Mouse (Mus musculus) fibroblast of lung, adult 2 months (primary cell): ENCODE results near the gene Trhde.

Source experiments
- DNase-seq: peaks from one replicate; pipeline ENCODE4 v3.0.0-alpha.2; 2011; ENCODE audit warnings: low read depth

The Trhde gene

GRCm38 (mm10) chr10:114802161-114802651, at the start of gene Trhde:
Gene Trhde, minus strand, starts transcription at chr10:114802307.
- no peak for DNase-seq

DNA sequence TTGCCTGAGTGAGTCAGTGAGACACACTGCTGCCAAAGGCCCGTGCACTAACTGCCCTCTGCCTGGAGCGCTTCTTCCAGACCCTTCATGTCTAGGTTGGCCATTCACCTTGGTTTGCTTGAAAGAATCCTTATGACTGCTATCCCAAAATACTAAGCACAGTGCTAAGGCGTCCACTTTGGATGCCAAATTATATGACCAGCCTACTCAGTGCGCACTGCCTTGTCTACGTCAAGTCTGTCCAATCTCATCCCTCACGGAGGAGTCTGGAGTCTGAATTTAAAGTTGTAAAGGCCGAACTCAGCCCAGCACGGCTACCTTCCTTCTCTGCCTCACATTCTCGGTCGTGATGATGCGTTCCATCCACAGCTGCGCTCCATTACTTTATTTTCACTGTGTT, 39.9 kb upstream of the Trhde start:
- no peak for DNase-seq

- no peak for DNase-seq
These were observed 39.3 kb upstream of the Trhde start for GRCm38 (mm10) chr10:114841440-114841839.

DNA sequence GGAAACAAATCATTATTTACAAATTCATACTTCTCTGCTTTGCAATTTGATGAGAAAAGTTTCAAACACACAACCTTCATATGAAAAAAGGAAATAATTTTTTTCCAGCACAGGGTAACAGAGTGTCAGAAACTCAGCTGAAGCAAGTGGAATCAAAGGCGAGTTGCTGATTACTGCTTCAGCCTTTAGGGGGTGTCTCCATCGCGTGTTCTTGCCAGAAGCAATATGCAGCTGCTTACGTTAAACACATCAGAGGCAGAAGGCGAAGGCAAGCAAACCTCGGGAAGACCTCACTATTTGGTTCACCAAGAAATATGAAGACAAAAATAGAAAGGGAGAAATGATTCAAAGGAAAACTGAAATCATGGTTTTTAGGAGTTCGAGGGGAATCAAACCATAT, 29.2 kb upstream of the Trhde start:
- DNase-seq = no peak

DNA sequence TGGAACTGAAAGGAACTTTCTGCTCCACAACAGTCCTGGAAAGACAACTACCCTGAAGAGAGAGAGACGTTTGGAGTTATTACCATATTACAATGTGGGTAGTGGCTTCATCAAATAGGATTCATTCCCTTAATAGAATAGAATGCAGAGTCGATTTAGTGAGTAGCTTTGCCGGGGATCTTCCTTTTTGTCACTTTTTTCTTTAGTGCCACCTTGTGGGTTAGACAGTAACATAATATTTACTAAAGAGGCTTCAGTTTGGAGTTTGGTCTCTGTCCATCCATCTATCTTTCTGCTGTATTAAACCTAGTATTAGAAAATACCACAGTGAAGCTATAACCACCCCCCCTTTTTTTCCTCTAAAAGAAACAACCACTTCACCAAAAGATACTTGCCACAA, 6.7 kb upstream of the Trhde start:
- DNase-seq = no peak

DNA sequence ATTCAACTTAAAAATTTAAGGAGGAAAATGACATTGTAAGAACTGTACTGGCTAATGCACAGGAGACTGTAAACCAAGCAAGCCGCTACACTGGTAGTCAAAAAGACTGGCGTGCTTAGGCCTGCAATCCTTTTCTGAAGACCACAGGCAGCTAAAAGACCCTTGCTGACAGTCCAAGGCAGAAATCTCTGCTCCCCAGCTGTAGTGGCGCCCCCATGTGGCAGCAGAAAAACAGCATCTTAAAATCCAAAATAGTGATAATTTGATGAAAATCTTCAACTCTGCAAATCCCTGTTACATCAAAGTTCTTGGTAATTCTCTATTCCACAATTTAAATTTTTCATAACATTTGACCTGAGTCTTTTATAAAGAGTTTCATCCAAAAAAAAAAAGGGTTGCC, 3.8 kb upstream of the Trhde start:
- DNase-seq = no peak

DNA sequence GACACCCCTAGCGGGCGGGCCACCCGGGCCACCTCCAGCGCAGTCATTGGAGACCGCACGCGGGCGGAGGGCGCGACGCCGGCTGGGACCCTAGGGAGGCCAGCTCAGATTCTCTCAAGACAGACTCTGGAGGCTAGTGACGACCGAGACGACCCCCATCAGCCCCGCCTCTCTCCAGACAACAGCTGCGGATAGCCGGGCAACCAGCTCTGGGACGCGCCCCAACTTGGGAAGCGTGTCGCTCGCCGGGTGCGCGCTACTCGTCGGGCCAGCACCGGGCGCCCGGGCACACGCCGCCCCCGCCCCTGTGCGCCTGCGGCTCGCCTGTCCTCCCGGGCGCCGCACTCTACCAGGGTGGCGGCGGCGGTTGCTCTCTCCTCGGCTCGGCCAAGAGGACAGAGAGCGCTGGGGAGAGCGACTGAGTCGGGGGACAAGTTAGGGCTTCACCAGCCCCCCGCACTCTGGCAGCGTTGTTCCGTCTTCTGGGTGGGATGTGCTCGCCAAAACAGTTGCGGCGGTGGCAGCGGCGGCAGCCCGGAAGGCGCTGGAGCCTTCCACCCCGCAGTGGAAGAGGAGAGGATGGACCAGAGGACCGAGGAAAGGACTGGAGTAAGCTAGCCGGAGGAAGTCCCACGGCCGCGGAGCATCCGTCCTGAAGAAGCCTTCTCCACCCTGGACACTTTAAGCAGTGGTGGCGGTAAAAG, 498 bp downstream of the Trhde start:
- DNase-seq = no peak

DNA sequence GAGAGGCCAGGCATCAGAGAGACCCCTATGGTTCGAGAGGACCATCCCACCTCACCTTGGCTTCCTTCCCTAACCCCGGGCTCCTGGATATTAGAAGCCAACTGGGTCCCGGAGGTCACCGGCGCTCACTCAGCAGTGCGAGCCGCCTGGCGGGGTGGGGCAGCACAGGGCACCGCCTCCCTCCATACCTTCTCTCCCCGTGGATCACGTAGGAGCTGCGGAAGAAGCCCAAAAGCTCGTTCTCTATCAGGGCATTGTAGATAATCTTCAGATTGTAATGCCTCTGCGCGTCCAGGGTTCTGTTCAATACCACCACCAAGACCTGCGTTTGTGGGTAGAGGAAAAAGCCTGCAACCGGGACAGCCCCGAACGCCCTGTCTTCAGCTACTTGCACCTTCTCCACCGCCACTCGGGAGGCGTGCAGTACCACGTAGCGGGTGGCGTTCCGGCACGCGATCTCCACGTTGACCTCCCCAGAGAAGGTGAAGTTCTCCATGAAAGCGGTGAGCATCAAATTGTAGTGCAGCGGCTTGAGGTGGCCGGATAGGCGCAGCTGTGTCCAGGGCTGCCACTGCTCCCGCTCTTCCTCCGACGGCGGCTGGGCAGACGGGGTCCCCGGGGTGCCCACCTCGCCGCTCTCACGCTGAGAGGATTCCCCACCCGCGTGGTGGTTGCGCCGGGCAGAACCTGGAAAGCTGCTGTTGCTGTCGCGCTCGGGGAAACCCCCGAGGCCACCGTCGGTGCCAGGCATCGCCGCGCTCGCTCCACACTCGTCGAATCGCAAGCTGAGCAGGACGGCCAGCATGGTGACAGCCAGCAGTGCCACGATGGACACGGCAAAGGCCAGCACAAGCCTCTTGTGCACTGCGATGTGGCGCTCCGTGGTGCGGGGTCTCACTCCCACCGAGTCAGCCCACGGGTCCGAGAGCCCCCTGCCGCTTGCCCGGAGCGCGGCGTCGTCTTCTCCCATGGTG, 1.5 kb downstream of the Trhde start:
- DNase-seq = no peak

DNA sequence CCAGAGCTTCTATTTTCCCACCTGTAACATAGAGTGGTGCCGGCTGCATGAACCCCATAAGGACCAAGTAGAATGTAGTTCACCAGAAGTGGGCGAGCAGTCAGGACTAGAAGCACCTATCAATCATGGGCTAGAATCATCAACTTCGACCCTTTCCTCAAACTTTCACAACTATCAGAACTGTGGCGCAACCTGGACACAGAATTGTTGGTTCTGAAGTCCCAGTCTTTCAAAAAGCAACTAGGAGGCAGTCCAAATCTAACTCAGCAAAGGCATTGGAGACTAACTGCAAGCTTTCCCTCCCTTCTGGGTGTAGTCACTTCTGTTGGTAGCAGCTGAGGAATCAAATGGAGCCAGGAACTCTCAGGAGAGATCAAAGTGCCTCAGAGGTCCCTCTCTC, 2.6 kb downstream of the Trhde start:
- no peak for DNase-seq

DNA sequence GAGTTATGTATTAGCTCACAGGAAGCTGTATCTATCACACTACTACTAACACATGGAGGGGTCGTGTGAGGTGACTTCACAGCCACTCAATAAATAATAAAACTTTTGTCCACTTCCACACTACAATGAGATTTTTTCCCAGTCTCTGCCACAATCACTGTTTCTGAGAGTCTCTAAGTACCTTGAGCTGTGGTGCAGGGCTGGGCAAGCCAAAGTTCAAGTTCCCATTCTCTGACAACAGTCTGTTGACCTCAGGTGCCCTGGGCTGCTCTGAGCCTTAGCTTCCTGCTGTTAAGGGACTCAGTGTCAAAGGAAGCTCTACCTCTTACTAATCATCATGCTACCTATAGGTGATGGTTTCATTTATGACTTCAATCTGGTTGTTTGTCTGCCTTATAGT, 3.3 kb downstream of the Trhde start:
- DNase-seq = no peak

- no peak for DNase-seq
These were observed 3.9 kb downstream of the Trhde start for GRCm38 (mm10) chr10:114798218-114798617.

GRCm38 (mm10) chr10:114797664-114798063, 4.4 kb downstream of the Trhde start:
- no peak for DNase-seq

DNA sequence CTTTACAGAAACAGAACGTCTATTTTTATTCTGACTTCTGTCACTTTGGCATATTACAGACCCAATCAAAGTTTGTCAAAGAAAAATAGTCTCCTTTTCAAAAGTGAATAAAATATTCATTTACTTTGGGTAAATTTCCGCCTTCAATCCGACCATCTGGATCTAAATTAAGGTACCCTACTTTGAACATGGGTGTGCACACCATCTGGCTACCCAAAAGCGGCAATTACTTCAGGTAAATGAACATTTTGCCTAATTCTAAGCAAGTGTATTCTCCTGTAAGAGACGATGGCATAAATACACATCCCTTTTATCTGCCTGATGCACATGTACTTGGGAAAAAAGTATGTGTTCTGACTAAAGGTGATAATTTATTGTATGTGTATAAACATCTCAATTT, 5.2 kb downstream of the Trhde start:
- no peak for DNase-seq

- DNase-seq = no peak
These were observed 7.9 kb downstream of the Trhde start for GRCm38 (mm10) chr10:114794214-114794613.

GRCm38 (mm10) chr10:114765914-114766313, 36.2 kb downstream of the Trhde start:
- no peak for DNase-seq

DNA sequence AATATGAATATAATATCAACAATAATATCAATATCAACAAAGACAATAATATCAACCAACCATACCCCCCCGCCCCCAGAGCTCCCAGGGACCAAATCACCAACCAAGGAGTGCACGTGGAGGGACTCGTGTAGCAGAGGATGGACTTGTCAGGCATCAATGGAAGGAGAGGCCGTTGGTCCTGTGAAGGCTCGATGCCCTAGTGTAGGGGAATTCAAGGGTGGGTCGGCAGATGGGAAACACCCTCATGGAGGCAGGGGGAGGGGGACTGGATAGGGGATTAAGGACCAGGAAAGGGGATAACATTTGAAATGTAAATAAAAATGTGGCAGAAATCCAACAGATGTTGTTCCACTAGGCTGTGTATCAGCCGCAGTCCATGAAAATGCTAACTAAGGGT, 40.0 kb downstream of the Trhde start:
- DNase-seq = no peak

DNA sequence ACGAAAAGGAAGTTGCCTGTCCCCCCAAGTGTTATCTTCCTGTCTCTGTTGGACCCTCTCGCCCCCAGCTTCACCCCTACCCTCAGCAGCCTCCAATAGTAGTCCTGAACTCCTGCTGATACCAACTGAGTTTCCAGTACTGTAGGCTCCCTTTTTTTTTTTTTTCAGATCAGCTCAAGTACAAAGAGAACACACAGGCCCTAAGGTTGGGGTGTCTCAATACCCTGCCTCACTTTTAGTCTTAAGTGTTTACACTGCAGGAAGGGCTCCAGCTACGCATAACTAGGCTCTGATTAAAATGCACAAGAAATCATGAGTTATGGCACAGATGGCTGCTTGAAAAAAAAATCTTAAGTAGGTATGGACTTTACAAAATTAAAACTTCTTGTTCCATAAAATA, 42.9 kb downstream of the Trhde start:
- DNase-seq = no peak

GRCm38 (mm10) chr10:114758614-114759013, 43.5 kb downstream of the Trhde start:
- no peak for DNase-seq

- DNase-seq = peak; percentile 36
These were observed 59.1 kb downstream of the Trhde start for GRCm38 (mm10) chr10:114742755-114743705.

- no peak for DNase-seq
These were observed 62.2 kb downstream of the Trhde start for GRCm38 (mm10) chr10:114739916-114740315.

- no peak for DNase-seq
These were observed 64.5 kb downstream of the Trhde start for GRCm38 (mm10) chr10:114737581-114737980.

DNA sequence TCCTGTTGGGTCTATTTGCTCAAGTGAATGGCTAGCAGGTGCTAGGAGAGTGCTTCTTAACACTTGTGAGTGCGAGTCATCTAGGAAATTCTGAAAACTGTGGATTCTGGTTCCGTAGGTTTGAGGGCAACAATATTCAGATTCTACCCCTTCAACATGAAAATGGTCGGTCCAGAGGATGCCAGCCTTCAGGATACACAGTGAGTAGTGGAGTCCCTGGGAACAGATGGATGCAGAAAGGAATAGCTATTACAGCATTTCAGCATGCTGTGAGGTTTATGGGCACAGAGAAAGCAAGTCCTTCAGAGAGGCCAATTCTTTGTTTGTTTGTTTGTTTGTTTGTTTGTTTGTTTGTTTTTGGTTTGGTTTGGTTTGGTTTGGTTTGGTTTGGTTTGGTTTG, 65.7 kb downstream of the Trhde start:
- no peak for DNase-seq
